Mouse (Mus musculus): ENCODE data around the gene Rfc2. TPM values are rescaled to one million over a fixed set of nuclear protein-coding genes. Genes with fewer than 3 reads are reported as not detected.

Gene Rfc2
- 49.8 and 58.1 TPM in 2 replicates for polyA plus RNA-seq (2012; rRNA removed)

- DNase-seq (ENCODE audit: low read depth): no peak
Observed at GRCm38 (mm10) chr5:134581146-134581545, at the start of gene Rfc2. Gene Rfc2 (plus strand): TSS chr5:134581366.

- no peak for DNase-seq (ENCODE audit: low read depth)
Observed at GRCm38 (mm10) chr5:134531585-134531984, 49.6 kb upstream of the Rfc2 start.

- no peak for DNase-seq (ENCODE audit: low read depth)
Observed at GRCm38 (mm10) chr5:134532417-134532816, 48.7 kb upstream of the Rfc2 start.

- DNase-seq (ENCODE audit: low read depth): no peak
Observed at GRCm38 (mm10) chr5:134536036-134536435, 45.1 kb upstream of the Rfc2 start.

- DNase-seq (ENCODE audit: low read depth): no peak
Observed at GRCm38 (mm10) chr5:134539891-134540290, 41.3 kb upstream of the Rfc2 start.

- peak; percentile 69 for DNase-seq (ENCODE audit: low read depth)
Observed at GRCm38 (mm10) chr5:134540881-134541280, 40.3 kb upstream of the Rfc2 start.

- no peak for DNase-seq (ENCODE audit: low read depth)
Observed at GRCm38 (mm10) chr5:134541640-134542039, 39.5 kb upstream of the Rfc2 start.

- no peak for DNase-seq (ENCODE audit: low read depth)
Observed at GRCm38 (mm10) chr5:134544516-134545241, 36.5 kb upstream of the Rfc2 start.

GRCm38 (mm10) chr5:134545242-134545629, 35.9 kb upstream of the Rfc2 start:
- DNase-seq (ENCODE audit: low read depth): no peak

- no peak for DNase-seq (ENCODE audit: low read depth)
Observed at GRCm38 (mm10) chr5:134546790-134547189, 34.4 kb upstream of the Rfc2 start.

GRCm38 (mm10) chr5:134548306-134548705, 32.9 kb upstream of the Rfc2 start:
- DNase-seq (ENCODE audit: low read depth): no peak

- no peak for DNase-seq (ENCODE audit: low read depth)
Observed at GRCm38 (mm10) chr5:134549640-134550168, 31.5 kb upstream of the Rfc2 start.

- DNase-seq (ENCODE audit: low read depth): no peak
Observed at GRCm38 (mm10) chr5:134550836-134551232, 30.3 kb upstream of the Rfc2 start.

- DNase-seq (ENCODE audit: low read depth): no peak
Observed at GRCm38 (mm10) chr5:134551233-134552109, 29.7 kb upstream of the Rfc2 start.

GRCm38 (mm10) chr5:134552110-134552972, 28.8 kb upstream of the Rfc2 start, which contains the start of gene Clip2:
Gene Clip2 (minus strand): TSS chr5:134552434.
- no peak for DNase-seq (ENCODE audit: low read depth)

- no peak for DNase-seq (ENCODE audit: low read depth)
Observed at GRCm38 (mm10) chr5:134553951-134554546, 27.1 kb upstream of the Rfc2 start.

- DNase-seq (ENCODE audit: low read depth): no peak
Observed at GRCm38 (mm10) chr5:134555463-134556164, 25.6 kb upstream of the Rfc2 start.

- DNase-seq (ENCODE audit: low read depth): no peak
Observed at GRCm38 (mm10) chr5:134560071-134560449, 21.1 kb upstream of the Rfc2 start, which contains the start of gene Syna. Gene Syna (minus strand): TSS chr5:134560171.

GRCm38 (mm10) chr5:134560450-134561171, 20.6 kb upstream of the Rfc2 start:
- DNase-seq (ENCODE audit: low read depth): no peak

GRCm38 (mm10) chr5:134564272-134564671, 16.9 kb upstream of the Rfc2 start:
- no peak for DNase-seq (ENCODE audit: low read depth)
